7 mouse cellular contexts compared by ENCODE assay signal in genomic region chr19:45310944-45311603, GRCm38 (mm10). TPM values are rescaled to one million over a fixed set of nuclear protein-coding genes. Genes with fewer than 3 reads are reported as not detected.
A peak's percentile ranks its signal among the peaks of the same experiment; 100 is the strongest.
DNase-seq lines count a peak whose midpoint lies in the region; ATAC-seq lines count a peak whose summit lies in the region.

No protein-coding gene starts in this region.

- peak; percentile 81 for DNase-seq in R1 (ENCODE audit: low read depth, low spot score)
- DNase-seq in cerebellum, adult 8-10 months, result peak; percentile 39
- DNase-seq in gastrocnemius, postnatal 14 days, result peak; percentile 88
- peak; percentile 71 for DNase-seq in limb, embryonic 10.5 days (ENCODE audit: low spot score)
- peak; percentile 80 for DNase-seq in mesoderm, embryonic 11.5 days (ENCODE audit: low read depth, low spot score)
- DNase-seq in spleen, postnatal 10 days (ENCODE audit: low spot score in 2 of 2), result peak; percentile 18 to 71

- peak; percentile 66 for ATAC-seq in hindbrain, embryonic 16.5 days

- H3K9ac ChIP-seq in hindbrain, embryonic 16.5 days (ENCODE audit: low read depth, low read length), result peak overlapping the region; percentile 12

- intact Hi-C loops in gastrocnemius, postnatal 14 days (cut with DNase I; ENCODE audit: low total_unique reads), result no loop called here

- 13% methylated on average over 15 of the region's 15 CpGs for WGBS in hindbrain, embryonic 16.5 days
- WGBS in limb, embryonic 10.5 days, result 10% methylated on average over 15 of the region's 15 CpGs

- no peaks in the 10 kb centered on the region for H3K27me3 ChIP-seq in hindbrain, embryonic 16.5 days (replicated peaks; ENCODE audit: control insufficient read depth, insufficient read depth, low read length)
- H3K27me3 ChIP-seq in limb, embryonic 10.5 days (ENCODE audit: low read depth, poor library complexity, severe bottlenecking), result peaks cover 73% of the 10 kb centered on the region

- no peaks in the 10 kb centered on the region for H3K9me3 ChIP-seq in hindbrain, embryonic 16.5 days (ENCODE audit: control insufficient read depth, low read length)
- H3K9me3 ChIP-seq in limb, embryonic 10.5 days (replicated peaks), result no peaks in the 10 kb centered on the region

- H3K4me1 ChIP-seq in hindbrain, embryonic 16.5 days (ENCODE audit: control insufficient read depth, insufficient read depth, low read depth, low read length), result peaks cover 32% of the 10 kb centered on the region
- peaks cover 30% of the 10 kb centered on the region for H3K4me1 ChIP-seq in limb, embryonic 10.5 days

- peak overlapping the region; percentile 64 for H3K27ac ChIP-seq in hindbrain, embryonic 16.5 days (ENCODE audit: low read depth, low read length)
- peak overlapping the region; percentile 15; the same call in 1 of the 2 replicates for H3K27ac ChIP-seq in limb, embryonic 10.5 days

- H3K36me3 ChIP-seq in hindbrain, embryonic 16.5 days (ENCODE audit: control insufficient read depth, insufficient read depth, low read length), result no peaks in the 10 kb centered on the region
- no peaks in the 10 kb centered on the region for H3K36me3 ChIP-seq in limb, embryonic 10.5 days

- peak overlapping the region; percentile 52 for H3K4me2 ChIP-seq in hindbrain, embryonic 16.5 days (ENCODE audit: low read length)

- H3K4me3 ChIP-seq in hindbrain, embryonic 16.5 days (ENCODE audit: low read length), result peak overlapping the region; percentile 19
- peak overlapping the region; percentile 40 for H3K4me3 ChIP-seq in limb, embryonic 10.5 days

RNA-seq across cellular contexts. Expression of gene Btrc, which starts 52.5 kb away (rescaled TPM):
- 10 to 100 TPM; 27.1 to 28.1 TPM for total RNA-seq in gastrocnemius, postnatal 14 days (2021)
- 63.4 and 69.2 TPM in 2 replicates for polyA plus RNA-seq in hindbrain, embryonic 16.5 days (2015; fragmentation: Nextera tagmentation; extraction: Ambion mirVana)
- polyA plus RNA-seq in limb, embryonic 10.5 days (2016; fragmentation: Nextera tagmentation; extraction: Ambion mirVana), result 45.0 and 53.4 TPM in 2 replicates

Comparison
In these comparisons a context has a peak if more than half of its experiments do, and no peak if none do; other contexts are left out.
1. Peak in every context shown above with its lines: DNase-seq, ATAC-seq, H3K4me3 ChIP-seq and H3K27ac ChIP-seq.